Mouse (Mus musculus): ENCODE measurements around the gene Gm20388.
"Not testable (repeated sequence)": the region's sequence is repeated elsewhere in the genome, so short reads cannot be mapped to it uniquely, and the experiment has no call there.

Gm20388 gene

DNA sequence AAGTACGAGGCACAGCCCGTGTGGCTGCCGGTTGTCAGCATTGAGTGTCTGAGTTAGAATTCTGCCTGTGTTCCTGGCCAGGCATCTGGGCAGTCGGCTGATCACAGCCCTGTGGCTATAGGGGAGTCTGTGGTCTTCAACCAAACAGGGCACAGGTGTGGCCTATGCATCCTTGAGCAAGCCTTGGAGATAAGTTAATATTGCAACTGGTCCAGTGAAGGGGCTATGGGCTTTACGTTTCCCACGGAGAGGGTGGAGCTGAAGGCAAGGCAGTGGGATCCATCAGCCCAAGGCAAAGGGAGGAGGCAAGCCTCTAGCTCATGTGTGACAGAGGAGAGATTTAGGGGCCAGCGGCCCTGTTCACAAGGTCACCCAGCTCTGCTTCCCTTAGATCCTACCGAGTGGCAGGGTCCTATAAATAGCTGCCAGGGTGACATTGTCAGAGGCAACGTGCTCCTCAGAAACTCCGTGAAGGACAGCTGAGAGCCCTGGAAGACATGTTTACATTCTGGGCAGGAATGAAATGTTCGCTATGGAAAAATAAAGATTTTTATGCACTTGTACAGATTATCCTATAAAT is 4229.7 kb downstream of the Gm20388 start:
- no peak for DNase-seq (ENCODE audit: low spot score)

DNA sequence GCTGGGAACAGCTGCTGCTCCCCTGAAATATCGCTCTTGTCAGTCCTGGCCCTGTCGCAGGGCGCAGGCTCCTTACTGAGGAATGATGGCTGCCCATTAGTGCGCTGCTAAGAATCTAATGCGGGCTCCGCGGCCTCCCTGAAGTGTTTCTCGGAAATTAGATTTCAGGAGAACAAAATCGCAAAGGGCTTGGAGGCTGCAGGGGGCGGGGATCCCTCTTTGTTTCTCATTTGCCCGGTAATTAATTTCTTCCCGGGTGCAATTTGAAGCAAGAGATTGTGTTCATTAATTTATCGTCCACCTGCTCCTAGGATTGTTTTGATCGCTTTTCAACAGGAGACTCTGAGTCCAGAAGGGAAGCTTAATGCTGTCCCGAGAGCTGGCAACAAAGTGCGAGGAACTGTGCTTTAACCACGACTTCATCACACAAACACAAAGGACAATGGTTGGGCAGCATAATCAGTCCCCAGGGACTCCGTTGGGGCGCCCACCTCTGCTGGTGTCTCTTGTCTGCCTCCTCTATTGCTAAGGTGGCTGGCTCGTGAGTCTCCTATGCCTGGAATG is 4230.3 kb downstream of the Gm20388 start:
- DNase-seq (ENCODE audit: low spot score) = no peak

DNA sequence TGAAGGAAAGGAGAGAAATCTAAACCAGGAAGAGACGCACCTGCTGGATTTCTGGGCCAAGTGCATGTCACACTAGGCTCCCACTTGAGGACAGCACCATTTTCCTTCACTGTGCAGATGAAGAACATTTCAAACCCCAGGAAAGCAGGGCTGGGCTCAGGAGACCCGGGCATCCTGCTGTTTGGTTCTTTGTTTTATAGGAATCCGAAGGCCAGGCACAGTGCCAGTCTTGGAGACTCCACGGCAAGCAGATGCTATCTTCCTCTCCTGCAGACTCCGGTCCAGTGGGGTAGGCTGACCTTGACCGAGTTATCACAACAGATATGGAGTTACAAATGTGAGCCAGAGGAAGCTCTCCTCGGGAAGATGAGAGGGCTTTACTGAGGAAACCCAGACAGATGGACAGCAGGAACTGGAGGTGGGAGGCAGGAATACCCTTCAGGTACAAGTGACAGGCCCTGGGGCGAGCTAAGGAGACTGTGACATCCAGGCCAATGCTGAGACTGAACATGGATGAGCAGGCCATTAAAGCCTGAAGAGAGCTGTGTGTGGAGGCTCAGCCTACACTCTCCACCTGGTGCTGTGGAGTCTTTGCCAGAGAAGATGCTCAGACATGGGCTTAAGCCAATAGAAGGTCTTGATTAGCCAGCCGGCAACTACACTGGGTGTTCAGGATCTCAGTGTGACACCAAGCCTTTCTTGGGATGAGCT is 4231.2 kb downstream of the Gm20388 start:
- no peak for DNase-seq (ENCODE audit: low spot score)

DNA sequence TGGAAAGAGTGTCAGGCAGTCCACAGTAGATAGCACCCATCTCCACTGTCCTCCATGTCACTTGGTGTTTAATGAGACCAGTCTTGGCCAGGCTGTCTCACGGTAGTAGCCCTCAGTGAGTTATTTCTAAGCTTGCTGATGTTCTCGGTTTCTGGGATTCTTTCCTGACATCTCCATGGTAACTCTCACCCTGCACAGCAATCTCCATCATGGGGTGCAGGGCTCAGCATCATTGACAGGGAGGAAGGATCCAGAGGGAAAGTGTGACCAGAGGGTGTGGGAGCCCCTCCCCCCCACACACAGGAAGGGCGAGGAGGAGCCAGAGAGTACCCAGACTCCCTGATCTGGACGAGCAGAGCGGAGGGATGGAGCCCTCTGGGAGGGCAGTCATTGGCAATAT is 4232.4 kb downstream of the Gm20388 start:
- DNase-seq (ENCODE audit: low spot score) = no peak

DNA sequence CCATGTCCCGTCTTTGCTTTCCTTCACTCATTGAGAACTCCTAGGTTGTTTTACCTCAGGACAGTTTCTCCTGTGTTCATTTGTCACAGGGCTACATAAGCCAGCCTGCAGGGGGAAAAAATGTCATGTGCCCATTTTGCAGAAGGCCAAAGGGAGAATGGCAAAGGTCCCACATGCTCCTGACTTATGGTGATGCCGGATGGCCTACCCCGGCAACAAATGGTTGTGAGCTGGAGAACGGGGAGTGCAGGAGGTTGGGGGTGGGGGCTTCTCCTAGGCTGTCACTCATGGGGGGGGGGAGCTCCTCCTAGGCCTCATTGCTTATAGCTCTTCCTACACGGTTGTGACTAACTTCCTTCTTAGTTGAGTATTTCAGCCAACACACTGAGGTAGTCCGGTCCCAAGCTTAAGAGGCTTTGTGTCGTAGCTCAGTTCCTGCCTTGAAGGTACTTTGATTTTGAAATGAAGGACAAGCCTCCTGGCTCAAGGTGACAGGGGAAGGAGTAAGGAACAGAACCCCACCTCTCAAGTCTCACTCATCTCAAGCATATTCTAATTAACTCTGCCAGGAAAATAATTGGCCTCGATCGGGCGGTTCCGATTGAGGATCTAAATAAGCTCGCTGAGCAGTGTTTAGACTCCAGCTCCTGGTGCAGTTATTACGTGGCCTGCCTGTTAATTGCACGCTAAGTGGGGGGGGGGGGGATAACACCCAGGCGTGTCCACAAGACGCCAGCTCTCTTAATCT is 4233.4 kb downstream of the Gm20388 start:
- no peak for DNase-seq (ENCODE audit: low spot score)

DNA sequence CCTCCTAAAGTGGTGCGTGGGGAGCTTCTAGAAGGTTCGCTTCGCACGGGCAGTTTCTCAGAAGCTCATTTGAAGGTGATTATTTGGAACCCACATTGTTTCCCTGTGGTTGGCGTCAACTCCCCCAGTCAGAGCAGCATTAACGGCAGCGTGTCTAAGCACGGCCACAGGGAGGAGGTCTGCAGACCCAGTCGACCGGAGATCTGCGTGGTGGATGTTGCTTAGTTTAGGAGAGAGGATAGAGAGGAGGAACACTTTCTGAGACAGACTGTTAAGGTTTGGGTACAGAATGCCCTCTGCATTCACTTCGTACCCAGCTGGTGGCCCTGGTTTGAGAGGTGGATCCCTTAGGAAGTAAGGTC is 4234.0 kb downstream of the Gm20388 start:
- no peak for DNase-seq (ENCODE audit: low spot score)

DNA sequence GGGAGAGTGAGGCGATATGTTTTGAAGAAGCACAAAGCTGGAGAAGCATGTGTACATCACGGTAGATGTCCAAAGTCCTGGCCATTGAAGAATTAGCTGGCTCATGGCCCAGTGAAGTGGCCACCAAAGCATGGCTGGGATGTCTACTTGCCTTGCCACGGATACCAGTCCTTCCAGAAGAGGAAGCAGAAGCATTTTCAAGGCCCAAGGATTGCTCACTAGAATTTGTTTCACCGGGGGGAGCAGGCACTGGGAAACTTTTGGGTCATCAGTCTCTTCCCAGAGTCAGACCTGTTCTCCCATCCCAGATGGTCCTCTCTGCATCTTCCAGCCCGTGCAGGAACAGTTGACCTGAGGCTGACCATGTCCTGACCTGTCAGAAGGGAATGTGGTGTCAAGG is 4235.6 kb downstream of the Gm20388 start:
- DNase-seq (ENCODE audit: low spot score) = no peak

DNA sequence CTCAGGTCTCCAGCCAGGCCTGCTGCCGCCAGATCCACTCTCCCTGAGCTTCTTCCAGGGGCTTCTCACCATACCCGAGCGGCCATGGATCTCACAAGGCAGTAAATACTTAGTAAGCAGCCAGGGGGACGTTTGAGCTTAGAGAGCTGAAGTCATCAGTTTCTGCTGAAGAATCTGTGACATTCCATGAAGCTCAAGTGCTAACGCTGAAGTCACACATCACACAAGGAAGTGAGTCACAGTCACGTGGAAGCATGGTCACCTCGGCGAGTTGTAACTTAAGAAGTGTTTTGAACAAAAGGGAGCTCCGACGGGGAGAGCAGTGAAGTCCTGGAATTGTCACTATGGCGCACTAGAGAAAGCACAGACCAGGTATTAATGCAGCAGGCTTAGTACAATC is 4239.4 kb downstream of the Gm20388 start:
- DNase-seq (ENCODE audit: low spot score) = no peak

DNA sequence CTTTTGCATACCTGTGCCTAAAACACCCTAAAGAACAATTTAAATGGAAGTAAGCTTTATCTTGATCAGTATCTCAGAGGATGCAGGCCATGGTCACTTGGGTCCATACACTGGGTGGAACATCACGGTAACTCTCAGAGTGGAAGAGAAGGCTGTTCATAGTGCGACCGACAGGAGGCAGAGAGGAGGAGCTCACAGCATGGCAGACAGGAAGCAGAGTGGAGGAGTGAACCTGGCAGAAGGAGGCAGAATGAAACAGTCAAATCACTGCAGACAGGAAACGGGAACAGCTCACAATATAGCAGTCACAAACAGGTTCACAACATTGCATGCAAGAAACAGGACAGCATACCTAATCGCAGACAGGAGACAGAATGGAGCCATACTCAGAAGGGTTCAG is 4239.9 kb downstream of the Gm20388 start:
- DNase-seq (ENCODE audit: low spot score) = no peak

DNA sequence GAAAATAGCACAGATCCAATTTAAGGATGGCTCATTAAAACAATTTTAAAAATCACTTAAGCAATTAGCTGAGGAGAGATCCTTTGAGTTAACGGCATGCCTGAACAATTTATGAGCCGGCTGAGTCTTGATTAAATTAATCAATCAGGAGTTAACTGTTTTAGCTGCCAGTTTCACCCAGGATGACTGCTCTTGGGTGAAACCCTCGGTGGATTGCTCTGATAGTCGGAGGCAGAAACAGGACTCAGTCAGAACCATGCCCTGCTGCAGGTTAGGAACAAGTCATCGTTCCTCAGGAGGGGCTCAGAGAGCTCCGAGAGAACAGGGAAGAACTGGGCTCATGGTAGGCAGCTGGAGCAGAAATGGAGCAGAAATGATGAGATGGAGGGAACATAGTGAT is 4241.2 kb downstream of the Gm20388 start:
- no peak for DNase-seq (ENCODE audit: low spot score)

DNA sequence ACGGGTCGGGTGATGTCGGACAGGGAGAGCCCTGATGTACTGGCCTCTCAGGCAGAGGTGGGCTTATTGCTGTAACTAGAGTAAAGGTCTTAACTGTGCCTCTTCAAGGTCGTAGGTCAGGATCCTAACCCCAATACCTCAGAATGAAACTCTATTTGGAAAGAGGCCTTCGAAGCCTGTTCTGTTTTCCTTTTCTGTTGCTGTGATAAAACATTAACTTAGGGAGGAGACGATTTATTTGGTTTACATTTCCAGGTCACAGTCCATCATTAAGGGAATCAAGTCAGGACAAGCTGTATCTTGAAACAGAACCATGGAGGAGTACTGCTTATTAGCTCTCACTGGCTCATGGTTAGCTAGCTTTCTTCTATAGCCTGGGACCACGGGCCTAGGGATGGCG is 4242.1 kb downstream of the Gm20388 start:
- no peak for DNase-seq (ENCODE audit: low spot score)

DNA sequence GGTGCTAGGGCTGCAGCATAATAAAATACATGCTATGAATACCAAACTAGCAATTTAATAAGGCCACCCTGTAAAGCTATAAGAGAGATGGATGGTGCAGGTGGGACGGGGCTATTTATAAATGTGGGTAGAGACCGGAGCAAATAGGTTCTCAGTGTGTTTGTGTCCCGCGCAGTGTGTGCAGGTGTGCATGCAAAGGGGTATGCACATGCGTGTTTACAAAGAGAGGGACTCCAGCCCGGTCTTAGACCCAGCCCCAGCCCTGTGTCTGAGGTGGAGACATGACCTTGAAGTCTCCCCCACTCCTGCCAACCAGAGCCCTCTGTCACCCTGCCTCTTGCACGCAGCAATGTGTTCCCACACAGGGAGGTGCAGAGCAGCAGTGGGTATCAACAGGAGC is 4245.7 kb downstream of the Gm20388 start:
- no peak for DNase-seq (ENCODE audit: low spot score)

DNA sequence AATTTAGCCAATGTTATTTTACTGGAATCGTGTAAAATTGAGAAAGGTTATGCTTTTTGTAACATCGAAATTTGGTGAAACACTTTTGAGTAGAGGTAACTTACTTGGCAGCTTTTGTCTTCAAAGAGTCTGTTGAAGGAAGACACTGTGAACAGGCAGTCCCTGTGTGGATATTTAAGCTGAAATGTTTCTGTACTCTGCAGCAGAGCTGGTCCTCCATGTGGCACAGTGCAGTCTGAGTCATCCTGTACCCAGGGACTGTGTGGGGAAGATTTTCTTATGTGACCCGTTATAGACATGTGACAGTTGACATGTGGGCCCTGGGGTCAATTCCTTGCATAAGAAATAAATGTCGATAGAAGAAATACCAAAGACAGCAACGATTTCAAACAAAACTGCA is 4251.0 kb downstream of the Gm20388 start:
- no peak for DNase-seq (ENCODE audit: low spot score)

DNA sequence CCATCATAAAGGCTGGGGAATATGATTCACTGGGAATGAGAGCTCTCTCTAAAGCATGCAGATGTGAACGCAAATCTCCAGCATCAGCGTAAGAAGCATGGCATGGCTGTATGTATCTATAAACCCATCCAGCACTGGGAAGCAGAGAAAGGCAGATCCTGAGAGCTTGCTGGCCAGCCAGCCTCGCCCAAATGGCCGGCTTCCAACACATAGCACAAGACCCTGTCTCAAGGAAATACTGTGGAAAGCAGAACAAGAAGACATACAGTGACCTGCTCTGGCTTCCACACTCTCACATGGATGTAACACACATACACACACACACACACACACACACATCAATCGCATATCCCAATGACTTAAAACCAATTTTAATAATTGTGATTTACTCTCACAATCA is 4252.6 kb downstream of the Gm20388 start:
- DNase-seq (ENCODE audit: low spot score) = no peak

DNA sequence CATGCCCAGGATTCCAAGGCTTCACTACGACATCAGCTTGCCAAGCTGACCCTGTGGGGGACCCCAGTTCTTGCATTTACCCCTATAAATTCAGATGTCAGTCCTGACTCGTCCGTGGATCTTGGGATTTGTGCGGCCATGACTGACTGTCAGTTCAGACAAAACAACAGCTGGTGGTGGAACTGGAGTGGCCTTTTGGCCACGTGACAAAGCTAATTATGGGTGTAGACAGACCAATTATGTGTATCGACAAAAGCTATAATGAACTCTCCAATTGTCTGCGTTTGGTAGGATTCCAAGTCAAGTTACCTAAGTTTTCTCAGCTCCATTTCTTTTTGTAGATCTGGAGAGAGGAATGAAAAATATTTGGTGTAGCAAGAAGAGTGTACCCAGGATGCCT is 4259.1 kb downstream of the Gm20388 start:
- DNase-seq (ENCODE audit: low spot score) = no peak

DNA sequence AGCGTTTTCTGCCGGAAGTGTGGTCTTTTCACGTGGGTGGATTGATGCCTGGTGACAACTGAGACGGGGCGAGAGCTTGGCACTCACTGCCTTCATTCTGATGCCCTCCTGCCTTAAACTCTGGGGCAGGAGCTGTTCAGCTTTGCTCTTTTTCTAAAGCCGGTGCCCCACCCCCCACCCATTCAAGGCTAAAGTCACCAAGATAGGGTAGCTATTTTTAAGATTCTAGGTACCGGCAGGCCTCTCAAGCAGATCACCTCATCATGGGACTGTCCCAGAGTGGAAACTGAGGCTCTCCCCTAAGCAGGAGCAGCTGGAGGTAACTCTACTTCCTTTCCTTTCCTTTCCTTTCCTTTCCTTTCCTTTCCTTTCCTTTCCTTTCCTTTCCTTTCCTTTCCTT is 4260.0 kb downstream of the Gm20388 start:
- DNase-seq (ENCODE audit: low spot score) = no peak

DNA sequence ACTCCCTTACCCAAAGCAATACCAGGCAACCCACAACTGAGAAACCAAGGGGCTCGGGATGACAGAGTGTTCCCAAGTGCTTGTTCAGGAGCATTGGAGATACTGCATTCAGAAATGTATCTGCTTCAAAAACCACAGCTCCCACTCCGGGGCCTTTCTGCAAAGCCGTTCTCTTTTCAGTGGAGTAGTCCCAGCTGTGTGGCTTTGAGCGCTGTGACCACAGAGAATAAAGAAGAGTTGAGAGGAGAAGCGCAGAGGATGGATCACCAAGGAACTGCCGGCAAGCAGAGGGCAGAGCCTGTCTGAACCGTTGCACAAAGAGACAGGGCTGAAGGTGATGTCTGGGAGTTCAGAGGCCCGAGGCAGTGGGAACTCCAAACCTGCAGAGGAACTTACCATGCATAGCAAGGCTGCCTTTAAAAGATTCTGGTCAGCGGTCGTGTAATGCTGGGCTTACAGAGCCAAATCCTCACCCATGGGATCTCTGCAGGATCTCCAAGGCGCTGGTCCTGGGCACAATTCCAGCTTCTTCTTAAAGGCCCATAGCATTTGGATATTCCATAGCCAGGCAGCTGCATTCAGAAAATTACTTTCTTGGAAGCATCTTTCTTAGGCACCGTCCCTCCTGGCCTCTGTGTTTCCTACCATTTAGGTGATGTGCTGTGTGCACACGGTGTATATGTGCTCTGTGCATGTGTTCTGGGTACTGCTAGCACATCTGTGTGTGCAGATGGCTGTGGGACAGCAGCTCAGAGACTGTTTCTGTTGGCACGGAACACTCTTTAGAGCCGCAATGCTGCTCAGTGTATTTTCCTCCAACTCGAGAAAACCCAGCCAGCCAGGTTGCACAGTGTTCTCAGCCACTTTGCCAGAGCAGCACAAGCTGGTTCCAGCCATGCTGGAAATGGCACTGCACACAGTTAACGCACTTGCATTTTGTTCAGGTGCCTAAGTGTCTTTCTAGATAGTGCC is 4261.2 kb downstream of the Gm20388 start:
- DNase-seq (ENCODE audit: low spot score) = no peak

DNA sequence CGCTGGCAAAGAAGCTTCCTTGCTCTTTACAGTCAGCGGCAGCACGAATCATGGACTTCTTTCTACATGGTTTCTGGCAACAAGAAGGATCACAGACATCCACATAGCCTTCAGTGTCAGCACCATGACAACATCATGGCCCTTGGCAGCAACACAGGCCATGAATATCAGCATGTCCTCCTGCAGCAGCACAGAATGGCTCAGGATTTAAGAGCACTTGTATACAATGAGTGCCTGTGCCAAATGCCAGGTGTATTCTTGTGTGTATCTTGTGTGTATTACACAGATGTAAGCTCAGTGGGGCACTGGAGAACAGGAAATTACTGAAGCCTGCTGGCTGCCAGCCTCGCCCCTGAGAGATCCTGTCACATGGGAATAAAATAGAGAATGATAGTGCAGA is 4263.0 kb downstream of the Gm20388 start:
- no peak for DNase-seq (ENCODE audit: low spot score)

DNA sequence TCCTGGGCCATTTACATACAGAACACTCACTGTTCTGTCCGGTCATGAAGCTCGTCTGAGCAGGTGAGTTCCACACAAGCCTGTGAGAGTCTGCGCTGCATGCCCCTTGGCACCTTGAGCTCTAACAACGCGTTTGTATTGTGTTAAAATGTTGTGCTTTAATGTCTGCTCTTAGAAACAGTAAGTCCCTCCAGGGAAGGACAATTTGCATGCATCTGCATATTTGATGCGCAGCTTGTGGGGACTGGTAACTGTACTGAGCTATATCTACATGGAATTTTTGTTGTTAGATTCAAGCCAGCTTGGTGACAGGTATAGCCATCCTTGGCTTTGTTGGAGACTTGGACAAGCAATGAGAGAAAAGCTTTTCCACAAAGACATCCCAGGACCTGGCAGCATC is 4265.5 kb downstream of the Gm20388 start:
- no peak for DNase-seq (ENCODE audit: low spot score)

DNA sequence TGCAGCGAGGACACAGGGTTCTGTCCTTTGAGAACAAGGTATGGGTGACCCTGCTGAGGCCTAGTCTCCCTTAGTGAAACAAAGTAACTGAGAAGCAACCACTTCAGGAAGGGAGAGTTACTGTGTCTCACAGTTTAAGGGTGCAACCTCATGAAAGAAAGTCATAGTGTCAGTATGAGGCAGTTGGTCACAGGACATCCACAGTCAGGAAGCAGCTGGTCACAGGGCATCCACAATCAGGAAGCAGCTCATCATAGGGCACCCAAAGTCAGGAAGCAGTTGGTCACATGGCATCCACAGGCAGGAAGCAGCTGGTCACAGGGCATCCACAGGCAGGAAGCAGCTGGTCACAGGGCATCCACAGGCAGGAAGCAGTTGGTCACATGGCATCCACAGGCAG is 4266.5 kb downstream of the Gm20388 start:
- DNase-seq (ENCODE audit: low spot score) = not testable (repeated sequence)

DNA sequence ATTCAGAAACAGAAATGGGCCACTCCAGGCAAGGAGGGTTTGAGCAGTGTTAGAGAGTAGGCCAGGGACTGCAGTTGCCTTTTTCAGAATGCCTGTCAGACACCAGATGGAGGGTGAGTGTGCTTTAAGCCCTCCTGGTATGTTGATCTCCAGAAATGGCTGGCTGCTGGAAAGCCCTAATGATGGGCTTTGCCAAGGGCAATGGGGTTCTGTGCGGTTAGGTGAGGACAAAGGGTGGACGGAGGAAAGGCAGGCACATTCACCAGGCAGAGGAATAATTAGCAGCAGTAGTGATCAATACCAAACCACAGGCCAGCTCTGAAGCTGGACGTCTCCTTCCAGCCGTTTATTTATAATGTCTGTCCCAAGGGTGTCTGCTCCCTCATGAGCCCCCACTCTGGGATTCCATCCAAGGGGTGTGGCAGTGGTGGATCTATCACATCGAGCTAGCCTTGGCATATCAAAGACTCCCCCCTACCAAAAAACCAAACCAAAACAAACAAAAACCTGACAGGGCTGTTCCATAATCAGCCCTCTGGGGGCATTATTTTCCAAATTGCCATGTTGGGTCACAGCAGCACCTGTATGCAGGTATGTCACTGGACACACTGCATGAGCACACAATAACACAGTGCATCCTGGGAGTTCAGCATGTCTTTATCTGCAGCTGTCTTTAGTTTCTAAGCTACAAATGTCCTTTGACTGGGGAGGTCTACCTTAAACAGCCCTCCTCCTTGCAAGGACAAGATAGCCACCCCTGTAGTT is 4270.2 kb downstream of the Gm20388 start:
- DNase-seq (ENCODE audit: low spot score) = no peak
